Mouse (Mus musculus): ENCODE results near the gene Farp2. TPM values are rescaled to one million over a fixed set of nuclear protein-coding genes. Genes with fewer than 3 reads are reported as not detected.

Gene Farp2
- total RNA-seq, 1 experiment from 2014 or later = 0.99 TPM

DNA sequence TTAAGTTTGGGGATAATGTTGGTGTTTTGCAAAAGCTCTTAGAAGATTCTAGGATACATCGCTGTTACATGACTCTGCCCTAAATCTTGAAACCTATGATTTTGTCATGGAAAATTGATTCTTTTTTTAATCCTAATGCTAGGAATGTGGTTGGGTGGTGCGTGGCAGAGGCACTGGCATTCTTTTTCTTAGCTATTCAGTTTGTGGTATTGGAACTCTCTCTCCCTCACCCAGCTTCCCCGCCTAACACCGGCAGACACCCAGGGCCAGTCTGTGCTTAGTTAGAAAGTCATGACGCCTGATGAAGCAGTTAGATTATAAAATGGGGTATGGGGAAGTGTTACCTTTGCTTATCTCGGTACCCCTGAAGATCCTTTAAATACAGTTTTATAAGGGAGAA lies 25.3 kb downstream of the Farp2 start:
- ATAC-seq (replicated peaks in 1 of 2; ENCODE audit: insufficient read depth in 1 of 2, low FRiP score in 2 of 2, low TSS enrichment in 1 of 2, low read depth in 1 of 2, poor library complexity in 2 of 2, severe bottlenecking in 2 of 2) = no peak

DNA sequence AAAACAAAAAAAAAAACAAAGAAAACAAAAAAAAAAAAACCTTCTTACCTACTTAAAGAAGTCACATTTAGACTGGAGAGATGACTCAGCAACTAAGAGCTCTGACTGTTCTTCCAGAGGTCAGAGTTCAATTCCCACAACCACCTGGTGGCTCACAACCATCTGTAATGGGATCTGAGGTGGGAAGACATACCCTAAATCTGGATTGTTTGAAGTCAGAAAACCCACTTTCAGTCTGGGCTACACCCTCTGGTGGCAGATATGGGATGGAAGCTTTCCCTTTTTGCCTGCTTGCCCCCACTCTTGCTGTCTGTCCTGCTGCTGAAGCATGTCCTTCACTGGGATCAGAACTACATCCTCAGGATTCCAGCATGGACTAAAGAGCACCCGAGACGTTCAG lies 31.3 kb downstream of the Farp2 start:
- ATAC-seq (replicated peaks in 1 of 2; ENCODE audit: insufficient read depth in 1 of 2, low FRiP score in 2 of 2, low TSS enrichment in 1 of 2, low read depth in 1 of 2, poor library complexity in 2 of 2, severe bottlenecking in 2 of 2) = no peak

DNA sequence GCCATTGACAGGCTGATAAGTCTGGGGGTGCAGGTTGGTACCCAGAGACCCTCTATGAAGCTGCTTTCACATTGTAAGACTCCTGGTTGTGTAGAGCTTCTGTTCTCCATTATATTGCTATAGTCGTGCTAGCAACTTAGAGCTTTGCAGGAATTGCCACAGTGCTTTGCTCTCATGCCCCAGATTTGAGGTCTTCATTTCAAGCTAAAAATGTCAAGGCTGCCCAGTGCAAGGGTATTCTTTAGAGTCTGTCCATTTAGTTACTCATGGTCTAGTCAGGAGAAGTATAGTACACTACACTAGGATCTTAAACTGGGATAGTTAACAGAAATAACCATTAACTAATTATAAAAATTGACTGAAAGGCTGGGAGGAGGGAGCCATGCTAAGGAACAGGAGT lies 35.4 kb downstream of the Farp2 start:
- no peak for ATAC-seq (replicated peaks in 1 of 2; ENCODE audit: insufficient read depth in 1 of 2, low FRiP score in 2 of 2, low TSS enrichment in 1 of 2, low read depth in 1 of 2, poor library complexity in 2 of 2, severe bottlenecking in 2 of 2)

DNA sequence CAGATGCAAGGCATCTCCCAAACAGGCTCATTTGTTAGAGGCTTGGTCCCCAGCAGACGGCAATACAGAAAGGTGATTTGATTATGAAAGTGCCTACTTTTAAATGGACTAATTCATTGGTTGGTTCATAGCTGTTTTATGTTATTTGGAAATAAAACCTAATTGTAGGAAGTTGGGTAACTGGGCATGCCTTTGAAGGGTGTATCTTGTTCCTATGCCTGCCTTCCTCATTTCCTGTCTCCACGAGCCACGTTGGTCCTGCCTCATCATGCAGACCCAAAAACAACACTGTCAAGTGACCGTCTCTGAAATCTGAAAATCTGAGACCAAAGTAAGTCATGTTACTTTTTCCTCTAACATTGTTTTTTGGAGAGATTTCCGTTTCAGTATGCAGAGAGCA lies 39.5 kb downstream of the Farp2 start:
- ATAC-seq (replicated peaks in 1 of 2; ENCODE audit: insufficient read depth in 1 of 2, low FRiP score in 2 of 2, low TSS enrichment in 1 of 2, low read depth in 1 of 2, poor library complexity in 2 of 2, severe bottlenecking in 2 of 2) = no peak

DNA sequence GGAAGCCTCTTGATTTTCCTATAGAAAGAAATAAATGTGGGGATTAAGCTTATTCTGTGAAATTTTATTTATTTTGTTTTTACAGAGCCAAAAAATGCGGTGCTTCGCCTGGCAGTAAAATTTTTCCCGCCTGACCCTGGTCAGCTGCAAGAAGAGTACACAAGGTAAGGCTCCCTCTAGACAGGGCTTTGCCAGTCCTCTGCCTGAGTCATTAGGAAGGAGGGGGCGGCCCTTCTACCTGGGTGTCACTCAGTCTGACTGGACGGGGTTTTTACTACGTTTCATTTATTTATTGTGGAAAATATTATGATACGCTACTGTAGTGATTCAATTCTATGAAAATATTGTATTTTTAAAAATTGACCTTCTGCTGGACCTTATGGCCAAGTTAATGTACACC lies 51.3 kb downstream of the Farp2 start:
- no peak for ATAC-seq (replicated peaks in 1 of 2; ENCODE audit: insufficient read depth in 1 of 2, low FRiP score in 2 of 2, low TSS enrichment in 1 of 2, low read depth in 1 of 2, poor library complexity in 2 of 2, severe bottlenecking in 2 of 2)

DNA sequence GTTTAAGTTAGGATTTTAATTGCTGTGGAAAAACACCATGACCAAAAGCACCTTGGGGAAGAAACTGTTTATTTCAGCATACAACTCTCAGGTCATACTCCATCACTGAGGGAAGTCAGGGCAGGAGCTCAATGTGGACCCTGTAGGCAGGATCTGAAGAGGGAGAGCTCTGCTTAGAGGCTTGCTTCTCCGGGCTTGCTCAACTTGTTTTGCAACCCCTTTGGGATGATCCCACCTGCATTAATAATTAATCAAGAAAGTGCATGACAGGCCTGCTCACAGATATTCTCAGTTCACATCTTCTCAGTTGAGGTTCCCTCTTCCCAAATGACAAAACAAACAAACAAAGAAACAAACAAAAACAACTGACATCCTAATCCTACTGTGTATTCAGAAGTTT lies 51.8 kb downstream of the Farp2 start:
- ATAC-seq (replicated peaks in 1 of 2; ENCODE audit: insufficient read depth in 1 of 2, low FRiP score in 2 of 2, low TSS enrichment in 1 of 2, low read depth in 1 of 2, poor library complexity in 2 of 2, severe bottlenecking in 2 of 2) = no peak

DNA sequence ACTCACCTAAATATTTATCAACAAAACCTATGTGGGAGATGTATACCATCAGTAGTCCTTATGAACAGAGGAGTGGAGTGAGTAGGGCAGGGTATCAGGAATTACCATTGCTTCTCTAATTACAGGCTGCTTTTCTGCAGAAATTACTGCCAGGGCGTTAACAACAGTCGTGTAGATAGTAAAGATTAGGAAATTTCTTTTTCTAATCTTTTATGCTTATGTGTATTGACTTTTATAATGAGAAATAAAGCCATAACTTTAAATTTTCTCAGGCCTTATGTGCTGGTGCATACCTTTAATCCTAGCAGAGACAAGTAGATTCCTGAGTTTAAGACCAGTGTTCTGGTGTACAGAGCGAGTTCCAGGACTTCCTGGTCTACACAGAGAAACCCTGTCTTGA lies 52.9 kb downstream of the Farp2 start:
- no peak for ATAC-seq (replicated peaks in 1 of 2; ENCODE audit: insufficient read depth in 1 of 2, low FRiP score in 2 of 2, low TSS enrichment in 1 of 2, low read depth in 1 of 2, poor library complexity in 2 of 2, severe bottlenecking in 2 of 2)

DNA sequence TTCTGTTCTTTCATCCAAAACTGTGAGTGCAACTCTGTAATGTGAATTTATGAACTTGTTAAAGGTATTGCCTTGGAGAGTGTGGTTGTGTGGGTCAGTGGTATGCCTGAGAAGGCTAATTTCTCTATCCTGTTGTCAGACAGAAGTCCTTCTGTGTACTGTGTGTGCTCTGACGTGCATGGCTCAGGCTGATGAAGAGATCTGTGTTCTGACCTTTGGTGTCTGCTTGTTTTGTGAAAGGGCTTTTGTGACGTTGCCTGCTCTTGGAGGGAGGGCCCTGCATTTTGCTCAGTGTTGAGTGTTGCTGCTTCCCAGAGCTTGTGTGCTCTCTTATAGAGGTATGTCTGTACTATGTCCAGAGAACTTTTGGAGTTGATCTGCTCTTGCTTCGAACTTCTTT lies 55.1 kb downstream of the Farp2 start:
- no peak for ATAC-seq (replicated peaks in 1 of 2; ENCODE audit: insufficient read depth in 1 of 2, low FRiP score in 2 of 2, low TSS enrichment in 1 of 2, low read depth in 1 of 2, poor library complexity in 2 of 2, severe bottlenecking in 2 of 2)

DNA sequence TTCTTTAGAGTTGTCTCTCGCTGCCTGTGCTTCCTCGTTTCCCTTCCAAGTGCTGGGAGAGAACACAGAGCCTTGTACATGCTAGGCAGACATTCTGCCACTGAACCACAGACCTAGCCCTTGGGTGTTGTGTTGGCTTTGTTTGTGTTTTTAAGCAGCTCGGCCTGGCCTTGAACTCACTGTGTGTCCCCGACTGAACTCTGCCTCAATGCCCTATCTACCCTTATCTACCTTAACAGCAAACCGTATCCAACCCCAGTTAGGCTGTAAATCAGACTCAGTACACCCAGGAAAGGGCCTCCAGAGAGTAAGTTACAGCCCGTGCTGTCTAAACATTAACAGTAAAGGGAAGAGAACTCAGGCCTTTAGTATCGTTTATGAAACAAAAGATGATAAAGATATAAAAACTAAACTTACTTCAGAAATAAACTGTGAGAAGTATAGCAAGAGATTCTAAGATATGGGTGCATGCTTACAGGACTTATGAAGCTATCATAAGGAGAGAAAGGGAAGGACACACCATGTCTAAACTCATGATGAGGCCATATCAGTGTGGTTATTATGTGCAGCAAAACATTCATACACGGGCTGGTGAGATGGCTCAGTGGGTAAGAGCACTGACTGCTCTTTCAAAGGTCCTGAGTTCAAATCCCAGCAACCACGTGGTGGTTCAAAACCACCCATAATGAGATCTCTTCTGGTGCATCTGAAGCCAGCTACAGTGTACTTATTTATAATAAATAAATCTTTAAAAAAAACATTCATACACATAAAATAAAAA lies 56.0 kb downstream of the Farp2 start:
- ATAC-seq (replicated peaks in 1 of 2; ENCODE audit: insufficient read depth in 1 of 2, low FRiP score in 2 of 2, low TSS enrichment in 1 of 2, low read depth in 1 of 2, poor library complexity in 2 of 2, severe bottlenecking in 2 of 2) = no peak

DNA sequence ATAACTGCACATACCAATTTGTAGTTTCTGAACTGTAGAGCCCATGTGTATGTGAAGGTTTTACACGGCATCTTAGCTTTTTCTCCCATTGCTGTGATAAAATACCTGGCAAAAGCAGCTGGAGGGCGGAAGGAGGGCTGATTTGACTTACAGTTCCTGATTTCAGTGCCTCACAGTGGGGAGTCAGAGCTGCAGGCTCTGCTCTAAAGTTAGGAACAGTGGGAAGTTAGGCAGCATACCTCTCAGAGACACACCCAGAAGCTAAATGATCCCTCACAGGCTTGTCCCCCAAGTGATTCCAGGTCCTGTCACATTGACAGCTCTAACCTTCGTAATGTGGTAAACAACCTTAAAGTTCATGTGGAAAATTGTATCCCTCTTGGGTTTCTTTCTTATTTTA lies 65.2 kb downstream of the Farp2 start:
- ATAC-seq (replicated peaks in 1 of 2; ENCODE audit: insufficient read depth in 1 of 2, low FRiP score in 2 of 2, low TSS enrichment in 1 of 2, low read depth in 1 of 2, poor library complexity in 2 of 2, severe bottlenecking in 2 of 2) = no peak

DNA sequence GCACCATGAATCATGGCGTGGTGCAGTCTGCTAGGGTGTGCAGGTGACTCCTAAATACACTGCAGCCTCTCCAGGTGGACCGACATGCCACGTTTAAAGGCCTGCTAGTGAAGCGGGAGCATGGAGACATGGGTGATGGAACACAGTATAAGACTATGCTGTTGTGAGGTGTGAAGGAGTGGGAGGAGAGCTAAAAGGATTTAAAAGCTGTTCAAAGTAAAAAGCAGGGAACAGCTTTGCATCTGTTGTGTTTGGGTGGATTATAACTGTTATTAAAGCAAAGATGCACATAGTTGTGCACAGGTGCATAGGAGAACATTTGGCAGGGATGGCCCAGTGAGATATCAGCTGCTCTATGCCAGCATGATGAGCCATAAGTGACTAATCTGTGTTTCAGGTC lies 66.0 kb downstream of the Farp2 start:
- no peak for ATAC-seq (replicated peaks in 1 of 2; ENCODE audit: insufficient read depth in 1 of 2, low FRiP score in 2 of 2, low TSS enrichment in 1 of 2, low read depth in 1 of 2, poor library complexity in 2 of 2, severe bottlenecking in 2 of 2)

DNA sequence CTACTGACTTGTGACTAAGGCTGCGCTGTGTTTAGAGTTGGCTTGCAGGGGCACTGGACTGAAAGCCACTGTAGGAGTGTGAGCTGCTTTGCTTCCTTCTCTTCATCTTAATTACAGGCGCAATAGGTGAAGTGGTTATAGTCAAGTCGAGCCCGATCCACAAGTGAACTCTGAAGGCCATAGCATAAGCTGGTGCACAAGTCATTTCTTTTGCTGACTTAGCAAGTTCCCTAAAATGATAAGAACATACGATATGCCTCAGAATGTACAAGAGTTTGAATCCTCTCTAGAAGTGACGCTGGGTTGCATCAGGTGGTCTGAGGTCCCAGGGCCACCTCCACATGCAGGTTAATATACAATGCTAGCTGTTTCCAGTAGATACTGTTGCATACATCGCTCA lies 69.7 kb downstream of the Farp2 start:
- ATAC-seq (replicated peaks in 1 of 2; ENCODE audit: insufficient read depth in 1 of 2, low FRiP score in 2 of 2, low TSS enrichment in 1 of 2, low read depth in 1 of 2, poor library complexity in 2 of 2, severe bottlenecking in 2 of 2) = no peak

DNA sequence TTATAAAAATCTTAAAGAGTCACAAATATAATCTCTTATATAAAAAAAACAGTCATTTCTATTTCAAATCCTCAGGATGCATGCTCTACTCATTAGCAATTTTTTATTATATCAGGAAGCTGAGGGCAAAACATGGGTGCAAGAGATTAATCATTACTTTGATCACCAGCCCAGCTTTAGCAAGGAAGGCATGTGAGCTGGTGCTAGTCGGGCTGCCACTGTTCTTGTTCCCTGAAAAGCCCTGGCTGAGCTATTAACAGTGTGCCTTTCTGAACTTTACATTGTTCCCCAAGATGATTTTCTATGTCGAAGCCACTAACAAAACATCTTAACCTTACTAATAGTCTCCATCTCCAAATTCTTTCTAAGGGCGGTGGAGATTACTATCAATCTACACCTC lies 76.5 kb downstream of the Farp2 start:
- no peak for ATAC-seq (replicated peaks in 1 of 2; ENCODE audit: insufficient read depth in 1 of 2, low FRiP score in 2 of 2, low TSS enrichment in 1 of 2, low read depth in 1 of 2, poor library complexity in 2 of 2, severe bottlenecking in 2 of 2)

DNA sequence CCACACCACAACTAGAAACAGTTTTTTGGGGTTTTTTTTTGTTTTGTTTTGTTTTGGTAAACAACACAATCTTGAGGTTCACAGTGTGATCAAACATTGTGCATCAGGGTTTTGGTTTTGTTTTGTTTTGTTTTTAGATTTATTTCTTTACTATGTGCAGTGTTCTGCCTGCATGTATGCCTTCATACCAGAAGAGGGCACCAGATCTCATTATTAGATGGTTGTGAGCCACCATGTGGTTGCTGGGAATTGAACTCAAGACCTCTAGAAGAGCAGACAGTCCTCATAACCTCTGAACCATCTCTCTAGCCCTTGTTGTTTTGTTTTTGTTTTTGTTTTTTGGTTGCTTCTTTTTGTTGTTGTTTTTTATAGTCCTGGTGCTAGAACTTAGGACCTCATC lies 82.1 kb downstream of the Farp2 start:
- ATAC-seq (replicated peaks in 1 of 2; ENCODE audit: insufficient read depth in 1 of 2, low FRiP score in 2 of 2, low TSS enrichment in 1 of 2, low read depth in 1 of 2, poor library complexity in 2 of 2, severe bottlenecking in 2 of 2) = no peak

DNA sequence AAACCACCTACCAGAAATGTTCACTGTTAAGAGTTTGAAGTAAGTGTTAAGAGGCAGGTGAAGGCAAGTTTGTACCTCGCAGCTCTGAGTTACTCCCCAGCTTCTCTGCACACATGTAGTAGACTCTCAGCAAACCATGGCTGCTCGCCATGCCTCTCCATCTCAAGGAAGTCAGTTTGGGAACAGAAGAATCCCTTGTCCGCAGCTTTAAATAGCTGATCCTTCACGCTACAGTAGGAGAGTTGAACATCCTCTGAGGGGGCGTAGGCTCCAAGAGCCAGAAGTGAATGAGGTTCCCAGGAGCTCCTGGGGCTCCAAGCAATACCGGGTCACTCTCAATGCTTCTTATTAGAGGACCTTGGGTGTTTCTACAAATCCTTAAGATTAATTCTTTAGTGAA lies 84.0 kb downstream of the Farp2 start:
- no peak for ATAC-seq (replicated peaks in 1 of 2; ENCODE audit: insufficient read depth in 1 of 2, low FRiP score in 2 of 2, low TSS enrichment in 1 of 2, low read depth in 1 of 2, poor library complexity in 2 of 2, severe bottlenecking in 2 of 2)

DNA sequence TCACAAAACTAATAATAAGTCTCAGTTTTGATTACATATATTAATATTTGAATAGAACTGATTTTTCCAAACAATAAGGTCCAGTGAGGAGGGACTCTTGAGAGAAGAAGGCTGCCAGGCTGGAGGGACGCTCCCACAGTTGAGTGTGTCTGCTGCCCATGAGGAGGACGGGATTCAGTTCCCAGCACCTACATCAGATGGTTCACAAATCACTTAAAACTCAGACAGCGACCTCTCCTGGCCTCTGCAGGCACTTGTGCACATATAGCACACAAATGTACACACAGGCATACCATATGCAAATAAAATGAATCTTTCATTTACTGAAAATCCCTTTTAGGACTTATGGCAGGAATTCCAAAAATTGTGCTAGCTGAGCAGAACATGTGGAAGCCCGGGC lies 91.0 kb downstream of the Farp2 start:
- no peak for ATAC-seq (replicated peaks in 1 of 2; ENCODE audit: insufficient read depth in 1 of 2, low FRiP score in 2 of 2, low TSS enrichment in 1 of 2, low read depth in 1 of 2, poor library complexity in 2 of 2, severe bottlenecking in 2 of 2)

DNA sequence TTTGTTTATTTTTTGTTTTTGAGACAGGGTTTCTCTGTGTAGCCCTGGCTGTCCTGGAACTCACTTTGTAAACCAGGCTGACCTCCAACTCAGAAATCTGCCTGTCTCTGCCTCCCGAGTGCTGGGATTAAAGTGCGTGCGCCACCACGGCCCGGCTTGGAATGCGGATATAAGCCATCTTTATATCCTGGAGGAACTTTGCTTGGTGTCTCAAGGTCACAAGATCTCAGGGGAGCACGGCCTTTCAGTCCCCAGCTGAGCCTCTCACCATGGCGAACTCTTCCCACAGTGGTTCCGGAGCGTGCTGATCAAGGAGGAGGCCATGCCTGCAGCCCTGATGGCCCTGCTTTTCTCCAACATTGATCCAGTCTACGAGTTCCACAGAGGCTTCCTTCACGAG lies 92.0 kb downstream of the Farp2 start:
- no peak for ATAC-seq (replicated peaks in 1 of 2; ENCODE audit: insufficient read depth in 1 of 2, low FRiP score in 2 of 2, low TSS enrichment in 1 of 2, low read depth in 1 of 2, poor library complexity in 2 of 2, severe bottlenecking in 2 of 2)

DNA sequence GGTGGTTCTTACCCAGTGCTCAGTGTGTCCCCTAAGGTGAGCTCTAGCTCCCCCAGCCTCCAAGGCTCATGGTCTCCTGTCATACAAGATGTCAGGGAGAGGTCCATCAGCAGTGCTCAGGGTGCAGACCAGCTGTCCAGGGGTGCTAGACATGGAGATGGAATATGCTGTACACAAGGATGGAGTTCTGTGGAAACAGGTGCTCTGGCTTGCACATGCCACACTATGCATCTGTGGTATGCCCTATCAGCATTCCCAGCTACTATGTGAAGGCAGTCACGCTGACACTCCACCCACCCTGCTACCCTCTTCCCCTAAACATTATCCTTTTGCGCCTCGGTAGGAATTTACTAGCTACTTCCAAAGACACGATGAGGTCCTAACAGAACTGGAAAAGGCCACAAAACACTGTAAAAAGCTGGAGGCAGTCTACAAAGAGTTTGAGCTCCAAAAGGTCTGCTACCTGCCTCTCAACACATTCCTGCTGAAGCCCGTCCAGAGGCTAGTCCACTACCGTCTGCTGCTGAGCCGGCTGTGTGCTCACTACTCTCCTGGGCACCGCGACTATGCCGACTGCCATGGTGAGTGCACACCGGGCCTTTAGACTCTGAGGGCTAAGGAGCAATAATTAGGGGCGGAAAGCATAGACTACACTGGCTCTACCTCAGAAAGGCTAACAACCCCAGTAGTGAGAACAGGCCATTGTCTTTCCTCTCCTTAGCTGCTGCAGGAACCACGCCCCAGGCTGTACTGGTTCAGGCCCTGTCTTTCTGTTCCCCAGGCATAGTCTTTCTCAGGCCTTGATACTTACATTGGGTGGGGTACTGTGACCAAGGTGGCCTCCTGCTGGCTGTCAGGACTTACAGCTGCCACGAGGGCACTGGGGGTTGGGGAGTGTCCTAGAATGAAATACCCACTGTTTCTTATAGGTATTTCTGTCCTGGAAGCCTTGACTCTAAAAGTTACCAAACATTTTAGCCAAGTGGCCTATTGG lies 95.5 kb downstream of the Farp2 start:
- ATAC-seq (replicated peaks in 1 of 2; ENCODE audit: insufficient read depth in 1 of 2, low FRiP score in 2 of 2, low TSS enrichment in 1 of 2, low read depth in 1 of 2, poor library complexity in 2 of 2, severe bottlenecking in 2 of 2) = no peak
